23 mouse cellular contexts compared by ENCODE assay signal in genomic region chr10:61793015-61793414, GRCm38 (mm10). TPM values are rescaled to one million over a fixed set of nuclear protein-coding genes. Genes with fewer than 3 reads are reported as not detected.
"Had no signal": no experiment of that assay in that cellular context is flagged by ENCODE, and none has a peak within 500 bp of the region (broad histone marks: within the 10 kb centered on the region; RNA-seq: fewer than 3 reads in every experiment).

No protein-coding gene starts in this region.

- H3K36me3 ChIP-seq: lung, embryonic 15.5 days; midbrain, embryonic 12.5 days; neural tube, embryonic 13.5 days had no signal

- H3K9ac ChIP-seq: liver, embryonic 14.5 days; liver, postnatal 0 days; lung, embryonic 15.5 days; midbrain, embryonic 12.5 days; neural tube, embryonic 13.5 days had no signal

- H3K27me3 ChIP-seq: lung, embryonic 15.5 days; midbrain, embryonic 12.5 days; neural tube, embryonic 13.5 days had no signal

- H3K4me1 ChIP-seq: neural tube, embryonic 13.5 days had no signal

- DNase-seq: kidney, adult 2 months; kidney, postnatal 4 days; liver, postnatal 0 days; lung, postnatal 10 days; lung, postnatal 36 days; right cerebral cortex, adult 18-20 months; right cerebral cortex, postnatal 14 days; right cerebral cortex, postnatal 4 days; thymus, adult 2 months; thymus, postnatal 14 days; thymus, postnatal 4 days had no signal

- H3K9me3 ChIP-seq: lung, embryonic 15.5 days; midbrain, embryonic 12.5 days; neural tube, embryonic 13.5 days had no signal

- H3K4me2 ChIP-seq: lung, embryonic 15.5 days; midbrain, embryonic 12.5 days; neural tube, embryonic 13.5 days had no signal

- H3K27ac ChIP-seq: kidney, postnatal 0 days; liver, embryonic 14.5 days; lung, embryonic 15.5 days; midbrain, embryonic 12.5 days; neural tube, embryonic 13.5 days; stomach, postnatal 0 days had no signal

- H3K4me3 ChIP-seq: lung, embryonic 15.5 days; midbrain, embryonic 12.5 days; myocyte; neural tube, embryonic 13.5 days had no signal

- ATAC-seq: intestine, postnatal 0 days; liver, postnatal 0 days; midbrain, embryonic 16.5 days had no signal

RNA-seq across cellular contexts. Expression of gene H2afy2, which starts 9.1 kb away (rescaled TPM):
- total RNA-seq: megakaryocyte-erythroid progenitor cell, adult 5-6 weeks; monocyte, adult 5-6 weeks; neutrophil, adult 5-6 weeks had no signal
